Mouse (Mus musculus) brown adipose tissue, adult 24 weeks (tissue): ENCODE results near the gene Vmn2r62. TPM values are rescaled to one million over a fixed set of nuclear protein-coding genes. Genes with fewer than 3 reads are reported as not detected.
"Not testable (repeated sequence)": the region's sequence is repeated elsewhere in the genome, so short reads cannot be mapped to it uniquely, and the experiment has no call there.

ENCODE experiments used
- H3K27ac ChIP-seq: fragments of 200-500 bp; replicated peaks from 2 replicates; pipeline ENCODE4 v1.5.1; 2012; ENCODE audit warnings: low read depth, mild to moderate bottlenecking, low read length
- H3K4me1 ChIP-seq: fragments of 200-500 bp; 2 replicates; pipeline ENCODE4 v1.6.1; 2012; ENCODE audit warnings: low read length, mixed read lengths; ENCODE audit not compliant: control insufficient read depth, insufficient read depth, insufficient read length
- H3K4me3 ChIP-seq: fragments of 200-500 bp; 2 replicates; pipeline ENCODE4 v1.5.1; 2012; ENCODE audit warnings: low read depth, mild to moderate bottlenecking, low read length, moderate library complexity; ENCODE audit not compliant: insufficient read depth
- polyA plus RNA-seq: library from polyadenylated mRNA; stranded (reverse); fragments of >200 nt; gene quantifications from 2 replicates; pipeline ENCODE4 v1.2.4, GENCODE M21; 2012; ENCODE audit not compliant: missing spikeins, insufficient read depth, insufficient read length

Vmn2r62 gene
- polyA plus RNA-seq: not detected in 2 replicates

- not testable (repeated sequence) for H3K4me1 ChIP-seq, H3K4me3 ChIP-seq, H3K27ac ChIP-seq
Observed at GRCm38 (mm10) chr7:42793425-42793824, at the start of gene Vmn2r62. TSS of gene Vmn2r62 (minus strand) at chr7:42793525.

GRCm38 (mm10) chr7:42838366-42838765 is 45.0 kb upstream of the Vmn2r62 start:
- H3K4me1 ChIP-seq, H3K4me3 ChIP-seq, H3K27ac ChIP-seq: not testable (repeated sequence)

DNA sequence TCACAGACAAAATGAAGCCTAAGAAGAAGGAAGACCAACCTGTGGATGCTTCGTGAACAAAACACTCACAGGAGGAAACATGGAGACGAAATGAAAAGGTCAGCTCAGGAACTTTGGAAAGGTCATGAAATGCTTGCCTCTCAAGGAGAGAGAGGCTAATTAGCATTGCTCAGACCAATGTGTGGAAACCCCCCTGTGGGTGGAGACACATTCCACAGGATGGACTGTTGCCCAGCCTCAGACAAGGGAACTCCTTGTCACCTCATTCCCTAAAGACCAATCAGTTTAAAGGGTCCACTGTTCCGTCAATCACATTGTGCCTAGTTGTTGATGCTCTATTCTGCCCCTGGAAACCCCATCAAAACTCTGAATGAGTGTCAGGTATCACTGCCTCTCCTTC is 38.9 kb upstream of the Vmn2r62 start:
- no peak overlapping the region for H3K27ac ChIP-seq

DNA sequence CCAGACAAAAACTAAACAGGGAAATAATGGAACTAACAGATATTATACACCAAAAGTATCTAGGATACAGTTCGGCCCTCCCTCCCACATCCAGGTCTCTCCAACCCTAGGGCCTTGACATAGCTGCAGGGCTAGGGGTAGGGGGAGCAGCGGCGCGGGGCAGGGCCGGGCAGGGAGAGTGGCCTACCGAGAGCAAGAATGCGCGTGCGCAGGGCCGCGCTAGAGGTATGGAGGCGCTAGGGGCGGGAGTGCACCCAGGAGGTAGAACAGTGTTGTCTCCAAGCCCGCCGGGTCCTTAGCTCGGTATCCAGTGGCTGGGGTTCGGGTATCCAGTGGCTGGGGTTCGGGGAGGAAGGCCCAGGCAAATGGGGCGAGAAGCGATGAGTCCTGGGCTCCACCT is 43.5 kb downstream of the Vmn2r62 start:
- Histone ChIP-seq H3K4me3 (no peak overlapping the region), H3K4me1 (no peaks in the 10 kb centered on the region), H3K27ac (no peak overlapping the region)

More for the DNA sequence above, 38.9 kb upstream of the Vmn2r62 start:
- Histone ChIP-seq H3K4me3 (no peak overlapping the region), H3K4me1 (no peaks in the 10 kb centered on the region)

DNA sequence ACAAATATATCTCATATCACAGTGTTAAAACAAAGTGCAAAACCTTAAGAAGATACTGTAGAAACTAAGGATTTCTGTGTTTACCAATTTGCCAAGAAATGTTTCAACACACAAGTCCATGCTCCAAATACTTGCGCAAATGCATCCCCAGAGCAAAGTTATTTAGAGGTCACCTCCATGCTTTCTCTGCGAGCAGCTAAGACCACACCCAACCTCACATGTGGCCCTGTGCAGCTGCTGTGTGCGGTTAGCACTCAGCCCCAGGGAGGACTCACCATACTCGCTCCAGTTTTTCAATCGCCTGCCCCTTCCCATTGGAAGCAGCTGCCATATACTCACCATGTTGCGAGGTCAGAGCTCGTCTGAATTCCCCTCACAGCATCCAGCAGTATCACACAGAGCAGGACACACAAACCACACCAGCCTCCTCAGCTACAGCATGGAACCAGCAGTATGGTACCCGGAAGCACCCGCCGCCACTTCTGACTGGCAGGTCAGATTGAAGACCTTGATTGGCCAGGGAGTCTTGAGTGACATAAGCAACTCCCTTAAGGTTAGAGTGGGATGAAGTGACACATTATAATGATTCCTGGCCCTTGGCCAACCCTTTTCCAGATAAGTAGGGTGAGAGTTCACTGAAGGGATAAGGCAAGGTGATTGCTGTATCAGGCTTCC is 54.7 kb downstream of the Vmn2r62 start:
- H3K4me1 ChIP-seq: no peaks in the 10 kb centered on the region
- H3K4me3 ChIP-seq: no peak overlapping the region
- no peak overlapping the region for H3K27ac ChIP-seq

DNA sequence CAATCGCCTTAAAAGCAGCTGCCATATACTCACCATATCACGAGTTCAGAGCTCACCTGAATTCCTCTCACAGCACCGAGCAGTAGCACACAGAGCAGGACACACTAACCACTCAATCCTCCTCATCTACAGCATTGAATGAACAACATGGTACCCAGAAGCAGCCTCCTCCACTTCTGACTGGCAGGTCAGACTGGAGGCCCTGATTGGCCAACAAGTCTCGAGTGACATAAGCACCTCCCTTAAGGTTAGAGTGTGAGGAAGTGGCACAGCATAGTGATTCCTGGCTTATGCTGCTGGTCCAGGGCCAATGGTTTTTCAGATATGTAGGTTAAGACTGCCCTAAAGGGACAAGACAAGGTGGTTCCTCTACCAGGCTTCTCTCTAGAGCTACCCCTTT is 66.4 kb downstream of the Vmn2r62 start, which contains the start of gene Gm17067:
TSS of gene Gm17067 (minus strand) at position 101 of the 400 bp plus-strand sequence.
- not testable (repeated sequence) for H3K4me3 ChIP-seq, H3K4me1 ChIP-seq, H3K27ac ChIP-seq

Other genes starting within 250 kb of the Vmn2r62 start
- gene Gm21028, start 214.9 kb downstream of the Vmn2r62 start, polyA plus RNA-seq: not detected in 2 replicates
- gene Zfp977, start 201.0 kb downstream of the Vmn2r62 start, polyA plus RNA-seq: 0.96 and 1.3 TPM in 2 replicates
- gene Zfp976, start 150.9 kb downstream of the Vmn2r62 start, polyA plus RNA-seq: 1.1 and 1.7 TPM in 2 replicates
- 2.4 and 3.0 TPM in 2 replicates for gene Zfp975, start 100.8 kb downstream of the Vmn2r62 start, polyA plus RNA-seq
- 1.3 and 2.5 TPM in 2 replicates for gene Gm17067, start 66.5 kb downstream of the Vmn2r62 start, polyA plus RNA-seq
- not detected in 2 replicates for gene Gm2381, start 73.7 kb upstream of the Vmn2r62 start, polyA plus RNA-seq
- not detected in 2 replicates for gene Vmn2r63, start 140.3 kb upstream of the Vmn2r62 start, polyA plus RNA-seq
- gene Gm9268, start 225.2 kb upstream of the Vmn2r62 start, polyA plus RNA-seq: not detected in 2 replicates